Mouse (Mus musculus) WW6 (cell line): Measurements from ENCODE around the gene Ccdc33.

Experiments
- DNase-seq: peaks from one replicate; pipeline ENCODE4 v3.0.0-alpha.2; 2013; ENCODE audit warnings: low read depth, low spot score

Ccdc33 gene

GRCm38 (mm10) chr9:58130909-58131308, 12.3 kb upstream of the Ccdc33 start:
- no peak for DNase-seq

GRCm38 (mm10) chr9:58129508-58129907, 10.9 kb upstream of the Ccdc33 start:
- DNase-seq: no peak

DNA sequence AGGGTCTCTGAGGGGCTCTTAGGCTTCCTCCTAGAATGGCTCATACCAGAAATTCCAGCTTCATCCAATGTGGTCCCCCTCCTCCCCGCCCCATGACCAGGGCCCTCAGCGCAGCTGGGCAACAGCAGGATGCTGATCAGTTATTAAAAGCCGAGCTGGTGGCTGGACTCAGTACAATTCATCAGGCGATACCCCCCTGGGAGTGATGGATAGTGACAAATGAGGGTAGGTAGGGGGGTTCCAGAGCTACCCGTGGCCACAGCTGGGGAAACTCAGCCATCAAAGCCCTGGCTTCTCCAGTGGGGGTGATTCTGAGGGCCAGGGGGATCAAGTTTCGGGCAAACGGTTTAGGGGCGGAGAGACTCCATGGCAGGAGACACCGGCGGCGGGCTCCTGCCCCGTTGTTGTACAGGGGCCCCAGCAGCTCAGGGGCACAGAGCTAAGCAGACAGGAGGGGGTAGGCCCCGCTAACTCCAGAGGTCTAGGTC, 10.3 kb upstream of the Ccdc33 start:
- DNase-seq: no peak

DNA sequence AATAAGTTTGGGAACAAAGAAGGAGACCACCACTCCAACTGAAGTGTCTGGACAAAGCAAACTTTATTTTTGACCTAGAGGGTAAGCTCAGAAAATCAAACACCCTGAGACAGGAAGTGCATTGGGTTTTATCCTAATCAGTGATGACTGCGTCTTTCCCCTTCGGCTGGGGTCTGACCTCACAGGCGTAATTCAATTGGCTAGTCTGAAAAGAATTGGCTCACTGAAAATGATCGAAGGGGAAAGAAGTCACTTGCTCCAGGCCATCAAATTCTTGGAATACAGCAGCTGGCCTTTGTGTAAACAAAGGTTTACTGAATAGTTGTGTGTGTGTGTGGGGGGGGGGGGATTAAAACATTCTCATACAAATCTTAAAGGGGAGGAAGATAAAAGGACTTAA, 7.2 kb upstream of the Ccdc33 start:
- no peak for DNase-seq

DNA sequence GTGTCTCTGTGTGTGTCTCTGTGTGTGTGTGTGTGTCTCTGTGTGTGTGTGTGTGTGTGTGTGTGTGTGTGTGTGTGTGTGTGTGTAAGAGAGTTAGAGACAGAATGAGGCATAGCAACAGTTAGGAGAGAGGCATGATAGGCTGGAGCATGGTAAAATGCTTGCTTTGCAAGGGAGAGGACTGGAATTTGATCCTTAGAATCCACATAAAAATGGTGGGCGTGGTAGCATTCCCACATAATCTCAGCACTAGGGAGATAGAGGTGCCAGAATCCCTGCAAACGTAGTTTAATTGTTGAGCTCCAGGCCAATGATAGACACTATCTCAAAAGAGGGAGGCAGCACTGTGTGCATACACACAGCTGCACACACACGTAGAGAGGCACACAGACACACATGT, 6.5 kb upstream of the Ccdc33 start:
- DNase-seq: no peak

DNA sequence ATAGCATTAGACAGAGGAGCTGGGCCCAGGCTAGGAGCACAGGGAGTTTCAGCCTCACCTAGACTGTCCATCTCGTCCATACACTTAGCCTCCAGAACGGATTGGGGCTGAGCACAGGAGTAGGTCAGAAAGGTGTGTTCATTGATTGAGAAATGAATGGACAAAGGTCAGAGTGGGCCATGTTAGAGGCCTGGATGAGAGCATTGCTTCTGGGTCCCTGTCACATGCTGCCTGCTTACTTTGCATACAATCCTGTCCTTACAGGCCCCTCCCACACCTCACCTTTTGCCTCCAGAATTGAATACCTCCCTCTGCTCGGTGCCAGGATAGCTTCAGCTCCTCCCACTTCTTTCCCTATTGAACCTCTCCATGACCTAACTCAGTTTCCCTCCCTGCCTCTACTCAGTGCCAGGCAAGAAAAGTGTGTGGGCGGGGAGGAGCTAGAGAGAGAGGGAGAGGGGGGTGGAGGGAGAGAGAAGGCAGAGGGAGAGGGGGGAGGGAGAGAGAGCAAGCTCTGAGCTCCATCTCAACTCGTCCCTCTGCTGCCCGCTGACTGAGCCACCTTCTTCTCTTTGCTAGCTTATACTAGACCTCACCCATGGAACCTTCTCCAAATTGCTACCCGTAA, 2.5 kb downstream of the Ccdc33 start:
- no peak for DNase-seq

DNA sequence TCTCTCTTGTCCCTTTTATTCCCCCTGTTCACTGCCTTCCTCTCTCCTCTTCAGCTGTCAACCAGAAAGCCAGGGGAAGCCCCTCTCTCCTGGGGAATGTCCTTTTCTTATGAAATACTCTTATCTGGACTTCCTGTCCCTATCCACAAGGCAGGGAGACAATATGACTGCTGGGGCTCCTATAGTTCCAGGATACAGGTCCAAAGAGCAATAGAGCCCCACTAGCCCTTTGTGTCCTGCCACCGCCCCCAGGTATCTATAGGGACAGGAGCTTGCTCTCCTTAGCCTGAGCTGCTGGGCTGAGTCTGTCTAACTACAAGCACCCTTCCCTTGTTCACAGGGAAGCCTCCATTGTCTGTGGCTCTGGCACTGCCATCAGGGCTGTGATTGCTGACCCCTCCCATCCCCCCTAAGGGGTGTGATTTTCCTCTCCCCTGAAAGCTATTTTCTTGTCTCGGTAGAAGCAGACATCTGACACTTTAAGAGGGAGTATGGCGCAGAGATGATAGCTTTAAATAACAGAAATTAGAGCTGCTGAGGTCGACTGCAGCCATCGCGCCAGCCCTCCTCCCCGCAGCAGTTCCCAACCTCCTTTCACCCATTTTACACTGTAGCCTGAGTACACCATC, 3.2 kb downstream of the Ccdc33 start:
- no peak for DNase-seq

DNA sequence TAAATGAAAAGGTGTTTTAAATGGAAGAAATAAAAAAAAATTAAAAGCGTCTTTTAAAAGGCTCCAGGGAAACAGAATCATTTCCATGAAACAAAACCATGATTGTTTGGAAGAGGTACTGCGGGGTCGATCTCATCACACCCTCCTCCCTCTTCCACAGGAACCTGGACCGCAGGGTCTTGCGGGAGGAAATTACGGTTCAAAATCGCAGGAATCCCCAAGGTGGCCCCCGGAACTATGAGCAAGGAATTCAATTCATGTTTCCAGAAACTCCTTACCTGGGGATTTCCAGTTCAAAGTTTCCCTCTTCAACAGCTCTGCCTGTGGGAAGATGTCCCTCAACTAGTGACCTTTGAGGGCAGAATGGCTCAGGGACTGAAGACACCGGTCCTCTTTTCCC, 4.6 kb downstream of the Ccdc33 start:
- DNase-seq: no peak

DNA sequence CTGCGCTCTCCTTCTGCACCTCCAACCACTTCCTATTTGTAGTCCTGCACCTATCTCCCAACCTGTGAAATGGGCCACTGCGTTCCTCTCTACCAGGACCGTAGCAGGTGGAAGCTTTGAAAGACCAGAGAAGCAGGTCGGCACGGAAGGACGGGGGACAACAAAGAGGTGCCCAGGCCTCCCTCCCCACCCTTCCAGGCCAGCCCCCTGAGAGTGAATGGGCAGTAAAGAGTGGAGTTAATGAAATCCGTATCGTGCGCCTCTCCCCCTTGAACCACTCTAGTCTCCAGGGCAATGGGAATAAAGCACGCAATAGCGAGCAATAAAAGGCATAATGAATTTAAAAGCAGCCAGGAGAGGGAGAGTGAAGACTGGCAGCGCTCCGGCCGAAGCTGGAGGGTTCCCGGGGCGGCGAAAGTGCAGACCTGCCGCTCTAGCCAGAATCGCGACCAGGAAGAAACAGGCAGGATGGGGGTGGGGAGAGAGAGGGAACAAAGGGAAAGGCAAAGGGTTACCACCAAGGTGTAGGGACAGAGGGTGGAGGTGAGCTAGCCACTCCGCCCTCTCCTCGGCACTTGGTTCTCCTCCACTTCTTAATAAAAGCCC, 5.2 kb downstream of the Ccdc33 start:
- no peak for DNase-seq

DNA sequence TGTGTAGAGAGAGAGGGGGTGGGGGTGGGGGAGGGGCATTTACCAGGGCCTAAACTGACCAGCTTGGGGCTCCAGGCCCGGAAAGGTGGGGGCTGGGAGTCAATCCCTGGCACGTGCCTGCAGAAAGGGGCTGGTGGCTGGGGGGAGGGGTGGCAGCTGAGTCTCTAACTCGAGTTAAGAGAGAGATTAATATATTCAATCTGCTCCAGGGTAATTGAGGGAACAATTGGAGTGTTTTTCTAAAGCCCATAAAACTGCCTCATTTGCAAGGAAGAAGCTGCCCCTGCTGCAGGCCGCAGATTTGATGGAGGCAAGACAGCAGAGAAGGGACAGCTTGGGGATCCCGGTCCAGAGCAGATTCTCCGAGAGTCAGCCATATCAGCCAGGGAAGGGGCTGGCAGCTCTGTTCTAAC, 5.8 kb downstream of the Ccdc33 start:
- no peak for DNase-seq

GRCm38 (mm10) chr9:58112321-58112751, 6.3 kb downstream of the Ccdc33 start:
- DNase-seq: no peak

DNA sequence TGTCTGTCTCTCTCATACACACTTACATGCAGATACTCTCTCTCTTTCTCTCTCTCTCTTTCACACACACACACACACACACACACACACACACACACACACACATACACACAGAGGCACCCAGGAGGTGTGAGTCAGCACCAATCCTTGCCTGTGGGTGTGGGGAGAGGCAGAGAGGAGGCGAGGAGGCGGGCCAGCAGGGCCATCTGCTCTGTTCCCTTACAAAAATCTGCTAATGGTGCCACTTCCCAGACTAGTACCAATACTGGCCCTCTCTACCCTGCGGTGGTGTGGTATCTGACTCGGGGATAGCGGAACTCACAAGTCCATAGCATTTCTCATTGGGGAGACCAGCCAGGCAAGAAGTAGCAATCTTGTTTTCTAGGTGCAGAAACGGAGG, 7.2 kb downstream of the Ccdc33 start:
- no peak for DNase-seq

GRCm38 (mm10) chr9:58110787-58111186, 7.8 kb downstream of the Ccdc33 start:
- DNase-seq: no peak

GRCm38 (mm10) chr9:58107494-58107893, 11.1 kb downstream of the Ccdc33 start:
- no peak for DNase-seq

- no peak for DNase-seq
Observed at GRCm38 (mm10) chr9:58105595-58106169, 12.9 kb downstream of the Ccdc33 start.

GRCm38 (mm10) chr9:58103647-58104046, 15.0 kb downstream of the Ccdc33 start:
- DNase-seq: no peak

- no peak for DNase-seq
Observed at GRCm38 (mm10) chr9:58102013-58102412, 16.6 kb downstream of the Ccdc33 start.

DNA sequence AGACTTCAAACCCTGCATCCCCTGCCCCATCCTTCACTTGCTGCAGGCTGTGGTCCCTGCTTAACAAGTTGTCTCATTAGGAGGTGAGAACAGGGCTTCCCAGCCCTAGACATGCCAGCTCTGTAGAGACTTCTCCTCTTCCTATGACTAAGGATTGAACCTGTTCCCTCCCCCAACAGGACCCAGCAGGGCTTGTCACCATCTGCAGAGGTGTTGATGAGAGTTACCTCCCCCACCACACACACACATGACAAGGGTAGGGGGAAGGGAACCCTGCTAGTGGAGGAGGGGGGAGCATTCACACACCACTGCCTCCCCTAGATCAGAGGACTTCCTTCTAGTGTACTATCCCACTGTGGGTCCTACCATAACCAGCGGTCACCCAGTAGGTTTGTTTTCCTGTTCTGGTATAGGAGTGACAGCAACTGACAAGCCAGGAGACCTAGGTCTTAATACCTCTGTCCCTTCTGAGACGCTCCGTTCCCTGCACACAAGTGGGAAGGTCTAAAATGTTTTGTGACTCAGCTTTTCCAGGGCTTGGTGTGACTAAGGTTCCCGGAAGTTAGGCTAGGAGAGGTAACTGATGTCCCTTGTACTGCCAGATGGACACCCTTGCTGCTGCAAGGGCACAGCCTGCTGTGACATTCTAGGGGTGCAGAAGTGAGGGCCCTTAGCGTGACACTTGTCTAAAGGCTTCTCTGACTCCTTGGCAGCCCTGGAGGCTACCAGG, 18.6 kb downstream of the Ccdc33 start:
- no peak for DNase-seq

GRCm38 (mm10) chr9:58096629-58097301, 21.9 kb downstream of the Ccdc33 start:
- DNase-seq: no peak

DNA sequence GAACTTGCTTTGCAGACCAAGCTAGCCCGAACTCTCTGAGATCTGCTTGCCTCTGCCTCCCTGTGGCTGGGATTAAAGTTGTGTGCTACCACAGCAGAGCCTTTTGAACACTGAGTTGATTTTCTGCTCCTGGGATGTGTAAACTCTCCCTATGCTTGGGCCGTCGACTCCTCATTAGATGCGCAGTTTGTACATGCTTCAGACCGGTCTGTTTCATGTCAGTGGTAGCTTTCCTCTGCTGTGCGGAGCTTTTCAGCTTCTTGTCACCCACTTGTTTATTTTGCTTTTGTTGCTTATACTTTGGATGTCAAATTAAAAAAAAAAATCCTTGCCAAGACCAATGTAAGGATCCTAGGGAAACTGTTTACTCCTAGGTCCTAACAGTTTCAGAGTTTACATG, 22.6 kb downstream of the Ccdc33 start:
- DNase-seq: no peak

DNA sequence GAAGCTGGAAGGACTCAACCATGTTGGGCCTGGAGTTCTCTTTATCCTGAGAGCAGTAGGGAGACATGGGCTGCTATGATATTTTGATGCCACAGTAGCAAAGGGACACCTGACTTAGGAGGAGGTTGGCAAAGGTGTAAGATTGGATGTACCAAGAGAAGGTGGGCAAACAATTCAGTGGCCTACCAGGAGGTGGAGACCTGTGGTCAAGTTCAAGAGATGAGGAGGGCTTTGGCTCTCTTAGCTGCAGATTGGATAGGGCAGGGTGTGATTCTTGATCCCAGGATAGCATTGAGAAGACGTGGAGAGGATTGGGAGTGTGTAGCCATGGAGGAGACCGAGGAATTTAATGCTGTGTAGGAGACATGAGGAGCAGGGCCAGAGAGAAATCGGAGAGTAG, 24.8 kb downstream of the Ccdc33 start:
- DNase-seq: no peak
